Mouse (Mus musculus): ENCODE measurements around the gene Sstr5. TPM values are rescaled to one million over a fixed set of nuclear protein-coding genes. Genes with fewer than 3 reads are reported as not detected.

The Sstr5 gene
- total RNA-seq, 2 experiments from 2014 or later = not detected

GRCm38 (mm10) chr17:25441417-25441816 lies 55.7 kb downstream of the Sstr5 start:
- no peak for DNase-seq (ENCODE audit: low spot score)
- intact Hi-C loops (cut with DNase I) = no loop called here

Other genes with a start within 250 kb of the Sstr5 start
- under 1 TPM; 0.55 to 0.61 TPM for gene Baiap3, start 240.9 kb downstream of the Sstr5 start, total RNA-seq (2021)
- gene Ube2i, start 222.7 kb downstream of the Sstr5 start, total RNA-seq (2021) = 10 to 100 TPM; 91.6 to 97.5 TPM
- under 1 TPM; 0.22 to 0.29 TPM for gene Prss34, start 198.9 kb downstream of the Sstr5 start, total RNA-seq (2021)
- gene Prss28, start 188.6 kb downstream of the Sstr5 start, total RNA-seq (2021) = not detected
- gene Prss29, start 178.6 kb downstream of the Sstr5 start, total RNA-seq (2021) = not detected
- gene Tpsab1, start 151.7 kb downstream of the Sstr5 start, total RNA-seq (2021) = under 1 TPM; 0.47 to 0.84 TPM
- 1 to 10 TPM; 1.6 to 2.2 TPM for gene Tpsb2, start 131.0 kb downstream of the Sstr5 start, total RNA-seq (2021)
- not detected for gene Tpsg1, start 128.0 kb downstream of the Sstr5 start, total RNA-seq (2021)
- gene Cacna1h, start 63.5 kb downstream of the Sstr5 start, total RNA-seq (2021) = 1 to 10 TPM; 6.9 to 7.3 TPM
- gene Tekt4, start 42.7 kb downstream of the Sstr5 start, total RNA-seq (2021) = not detected
- gene Sox8, start 73.4 kb upstream of the Sstr5 start, total RNA-seq (2021) = under 1 TPM; 0.25 to 0.75 TPM
- 10 to 100 TPM; 31.7 to 34.3 TPM for gene Lmf1, start 81.8 kb upstream of the Sstr5 start, total RNA-seq (2021)
- under 1 TPM in 1 of 2 experiments, not detected in 1; 0.70 TPM for gene Gng13, start 219.9 kb upstream of the Sstr5 start, total RNA-seq (2021)
- gene Chtf18, start 230.1 kb upstream of the Sstr5 start, total RNA-seq (2021) = 1 to 10 TPM; 1.6 to 1.9 TPM
- 1 to 10 TPM; 5.3 to 5.6 TPM for gene Rpusd1, start 230.4 kb upstream of the Sstr5 start, total RNA-seq (2021)
- gene Mslnl, start 238.8 kb upstream of the Sstr5 start, total RNA-seq (2021) = not detected